Mouse (Mus musculus): ENCODE measurements around the gene 2310046K23Rik. TPM values are rescaled to one million over a fixed set of nuclear protein-coding genes. Genes with fewer than 3 reads are reported as not detected.

Gene 2310046K23Rik
- polyA plus RNA-seq, 1 experiment from 2014 or later = not detected

Other genes starting within 250 kb of the 2310046K23Rik start
- gene Sprr2a3, start 249.1 kb downstream of the 2310046K23Rik start, polyA plus RNA-seq (2014; fragmentation: Nextera tagmentation; extraction: Ambion mirVana) = not detected in 2 replicates
- not detected in 2 replicates for gene Sprr2b, start 217.9 kb downstream of the 2310046K23Rik start, polyA plus RNA-seq (2014; fragmentation: Nextera tagmentation; extraction: Ambion mirVana)
- not detected in 2 replicates for gene Sprr2d, start 195.4 kb downstream of the 2310046K23Rik start, polyA plus RNA-seq (2014; fragmentation: Nextera tagmentation; extraction: Ambion mirVana)
- gene Sprr2e, start 182.4 kb downstream of the 2310046K23Rik start, polyA plus RNA-seq (2014; fragmentation: Nextera tagmentation; extraction: Ambion mirVana) = not detected in 2 replicates
- 14.5 and 17.1 TPM in 2 replicates for gene Sprr2f, start 169.3 kb downstream of the 2310046K23Rik start, polyA plus RNA-seq (2014; fragmentation: Nextera tagmentation; extraction: Ambion mirVana)
- gene Sprr2h, start 148.8 kb downstream of the 2310046K23Rik start, polyA plus RNA-seq (2014; fragmentation: Nextera tagmentation; extraction: Ambion mirVana) = not detected in 2 replicates
- gene Sprr2i, start 126.5 kb downstream of the 2310046K23Rik start, polyA plus RNA-seq (2014; fragmentation: Nextera tagmentation; extraction: Ambion mirVana) = not detected in 2 replicates
- not detected in 2 replicates for gene Sprr2j-ps, start 116.4 kb downstream of the 2310046K23Rik start, polyA plus RNA-seq (2014; fragmentation: Nextera tagmentation; extraction: Ambion mirVana)
- 6.9 and 7.1 TPM in 2 replicates for gene Gm9774, start 105.1 kb downstream of the 2310046K23Rik start, polyA plus RNA-seq (2014; fragmentation: Nextera tagmentation; extraction: Ambion mirVana)
- gene Sprr2k, start 101.9 kb downstream of the 2310046K23Rik start, polyA plus RNA-seq (2014; fragmentation: Nextera tagmentation; extraction: Ambion mirVana) = not detected in 2 replicates
- gene Sprr1b, start 95.7 kb downstream of the 2310046K23Rik start, polyA plus RNA-seq (2014; fragmentation: Nextera tagmentation; extraction: Ambion mirVana) = not detected in 2 replicates
- gene Sprr3, start 75.8 kb downstream of the 2310046K23Rik start, polyA plus RNA-seq (2014; fragmentation: Nextera tagmentation; extraction: Ambion mirVana) = not detected in 2 replicates
- gene Sprr1a, start 48.6 kb downstream of the 2310046K23Rik start, polyA plus RNA-seq (2014; fragmentation: Nextera tagmentation; extraction: Ambion mirVana) = 8.1 and 8.4 TPM in 2 replicates
- not detected in 2 replicates for gene Sprr4, start 34.0 kb downstream of the 2310046K23Rik start, polyA plus RNA-seq (2014; fragmentation: Nextera tagmentation; extraction: Ambion mirVana)
- gene Ivl, start 39.2 kb upstream of the 2310046K23Rik start, polyA plus RNA-seq (2014; fragmentation: Nextera tagmentation; extraction: Ambion mirVana) = 0.74 and 0.81 TPM in 2 replicates
- not detected in 2 replicates for gene Smcp, start 54.5 kb upstream of the 2310046K23Rik start, polyA plus RNA-seq (2014; fragmentation: Nextera tagmentation; extraction: Ambion mirVana)
- gene 2210017I01Rik, start 73.0 kb upstream of the 2310046K23Rik start, polyA plus RNA-seq (2014; fragmentation: Nextera tagmentation; extraction: Ambion mirVana) = not detected in 2 replicates
- gene Lce6a, start 87.1 kb upstream of the 2310046K23Rik start, polyA plus RNA-seq (2014; fragmentation: Nextera tagmentation; extraction: Ambion mirVana) = not detected in 2 replicates
- gene Lce1a1, start 113.8 kb upstream of the 2310046K23Rik start, polyA plus RNA-seq (2014; fragmentation: Nextera tagmentation; extraction: Ambion mirVana) = not detected in 2 replicates
- gene Lce1b, start 122.4 kb upstream of the 2310046K23Rik start, polyA plus RNA-seq (2014; fragmentation: Nextera tagmentation; extraction: Ambion mirVana) = not detected in 2 replicates
- not detected in 2 replicates for gene Lce1a2, start 135.8 kb upstream of the 2310046K23Rik start, polyA plus RNA-seq (2014; fragmentation: Nextera tagmentation; extraction: Ambion mirVana)
- gene Lce1c, start 144.7 kb upstream of the 2310046K23Rik start, polyA plus RNA-seq (2014; fragmentation: Nextera tagmentation; extraction: Ambion mirVana) = not detected in 2 replicates
- gene Lce1d, start 152.7 kb upstream of the 2310046K23Rik start, polyA plus RNA-seq (2014; fragmentation: Nextera tagmentation; extraction: Ambion mirVana) = not detected in 2 replicates
- not detected in 2 replicates for gene Lce1e, start 174.6 kb upstream of the 2310046K23Rik start, polyA plus RNA-seq (2014; fragmentation: Nextera tagmentation; extraction: Ambion mirVana)
- gene Lce1f, start 185.8 kb upstream of the 2310046K23Rik start, polyA plus RNA-seq (2014; fragmentation: Nextera tagmentation; extraction: Ambion mirVana) = not detected in 2 replicates
- gene Gm38119, start 204.6 kb upstream of the 2310046K23Rik start, polyA plus RNA-seq (2014; fragmentation: Nextera tagmentation; extraction: Ambion mirVana) = not detected in 2 replicates
- gene Lce1g, start 217.8 kb upstream of the 2310046K23Rik start, polyA plus RNA-seq (2014; fragmentation: Nextera tagmentation; extraction: Ambion mirVana) = not detected in 2 replicates
- not detected in 2 replicates for gene Lce1h, start 230.6 kb upstream of the 2310046K23Rik start, polyA plus RNA-seq (2014; fragmentation: Nextera tagmentation; extraction: Ambion mirVana)
- not detected in 2 replicates for gene Lce1i, start 244.4 kb upstream of the 2310046K23Rik start, polyA plus RNA-seq (2014; fragmentation: Nextera tagmentation; extraction: Ambion mirVana)

Measured in kidney, embryonic 14.5 days (tissue).